ENCODE assay signal across 11 mouse cellular contexts in the genomic region with DNA sequence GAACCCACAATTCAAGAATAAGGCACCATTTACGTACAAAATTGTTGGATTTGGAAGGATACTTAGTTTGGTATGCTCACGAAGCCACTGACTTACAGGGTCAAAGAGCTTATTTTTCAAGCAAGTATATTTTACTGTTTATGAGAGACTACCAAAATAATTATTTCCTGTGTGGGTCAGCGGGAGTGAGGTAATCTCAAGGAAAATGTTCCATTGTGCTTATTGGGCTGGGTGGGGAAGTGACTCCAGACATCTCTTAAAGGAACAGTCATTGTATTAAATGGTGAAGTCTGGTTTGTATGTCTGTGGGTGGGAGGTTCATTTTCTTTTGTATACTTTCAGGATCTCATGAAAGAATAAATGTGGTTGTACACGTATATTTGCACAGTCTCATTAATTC. TPM values are rescaled to one million over a fixed set of nuclear protein-coding genes. Genes with fewer than 3 reads are reported as not detected.
DNase-seq lines count a peak whose midpoint lies in the region; ATAC-seq and TF ChIP-seq lines count a peak whose summit lies in the region.
"Had no signal": no experiment of that assay in that cellular context is flagged by ENCODE, and none has a peak within 500 bp of the region (broad histone marks: within the 10 kb centered on the region; RNA-seq: fewer than 3 reads in every experiment).

No protein-coding gene starts in this region.

- H3K9ac ChIP-seq in embryonic facial prominence, embryonic 14.5 days (ENCODE audit: low read depth, low read length), result no peak overlapping the region
- no peak overlapping the region for H3K9ac ChIP-seq in kidney, postnatal 0 days (ENCODE audit: low read depth, low read length)
- H3K9ac ChIP-seq in hindbrain, postnatal 0 days (replicated peaks; ENCODE audit: low read length), result no peak overlapping the region
- H3K9ac ChIP-seq: midbrain, embryonic 12.5 days had no signal

- TF ChIP-seq CTCF in kidney, postnatal 0 days (IDR thresholded peaks at IDR 0.05; ENCODE audit: low read depth), result no peak
- no peak for TF ChIP-seq CTCF in hindbrain, postnatal 0 days (IDR thresholded peaks at IDR 0.05; ENCODE audit: low read depth)

- ATAC-seq in embryonic facial prominence, embryonic 14.5 days (ENCODE audit: low read depth), result no peak
- no peak for ATAC-seq in kidney, postnatal 0 days (replicated peaks; ENCODE audit: low FRiP score, low read depth)
- no peak for ATAC-seq in hindbrain, postnatal 0 days

- H3K4me2 ChIP-seq in embryonic facial prominence, embryonic 14.5 days (ENCODE audit: low read depth, low read length), result no peak overlapping the region
- H3K4me2 ChIP-seq in kidney, postnatal 0 days (ENCODE audit: low read length), result no peak overlapping the region
- no peak overlapping the region for H3K4me2 ChIP-seq in hindbrain, postnatal 0 days (ENCODE audit: low read depth, low read length)
- H3K4me2 ChIP-seq: midbrain, embryonic 12.5 days had no signal

- H3K9me3 ChIP-seq in embryonic facial prominence, embryonic 14.5 days (ENCODE audit: control insufficient read depth, low read length), result no peaks in the 10 kb centered on the region
- H3K9me3 ChIP-seq in embryonic facial prominence, embryonic 10.5 days, result 0 out of 2 replicates have a peak, but pooled peaks cover 3% of the 10 kb centered on the region
- no peaks in the 10 kb centered on the region for H3K9me3 ChIP-seq in kidney, postnatal 0 days (replicated peaks; ENCODE audit: low read length)
- no peaks in the 10 kb centered on the region for H3K9me3 ChIP-seq in hindbrain, postnatal 0 days (ENCODE audit: low read length)
- H3K9me3 ChIP-seq: midbrain, embryonic 12.5 days had no signal

- H3K27ac ChIP-seq in embryonic facial prominence, embryonic 14.5 days (replicated peaks; ENCODE audit: low read depth, low read length), result no peak overlapping the region
- no peak overlapping the region for H3K27ac ChIP-seq in embryonic facial prominence, embryonic 10.5 days (replicated peaks)
- no peak overlapping the region for H3K27ac ChIP-seq in kidney, postnatal 0 days
- no peak overlapping the region for H3K27ac ChIP-seq in hindbrain, postnatal 0 days
- H3K27ac ChIP-seq: midbrain, embryonic 12.5 days had no signal

- H3K4me3 ChIP-seq in embryonic facial prominence, embryonic 14.5 days (ENCODE audit: low read depth, low read length), result no peak overlapping the region
- H3K4me3 ChIP-seq in embryonic facial prominence, embryonic 10.5 days, result no peak overlapping the region
- H3K4me3 ChIP-seq in kidney, postnatal 0 days (replicated peaks; ENCODE audit: low read depth, low read length), result no peak overlapping the region
- no peak overlapping the region for H3K4me3 ChIP-seq in hindbrain, postnatal 0 days (ENCODE audit: low read length)
- H3K4me3 ChIP-seq: midbrain, embryonic 12.5 days had no signal

- no peaks in the 10 kb centered on the region for H3K27me3 ChIP-seq in embryonic facial prominence, embryonic 14.5 days (replicated peaks; ENCODE audit: control insufficient read depth, insufficient read depth, low read length)
- H3K27me3 ChIP-seq in embryonic facial prominence, embryonic 10.5 days (replicated peaks; ENCODE audit: low read depth, poor library complexity, severe bottlenecking), result no peaks in the 10 kb centered on the region
- no peaks in the 10 kb centered on the region for H3K27me3 ChIP-seq in kidney, postnatal 0 days (ENCODE audit: insufficient read depth, low read length)
- no peaks in the 10 kb centered on the region for H3K27me3 ChIP-seq in hindbrain, postnatal 0 days (ENCODE audit: insufficient read depth, low read length)
- H3K27me3 ChIP-seq: midbrain, embryonic 12.5 days had no signal

- peak; percentile 44 for DNase-seq in embryonic facial prominence, embryonic 14.5 days (ENCODE audit: low spot score)
- DNase-seq in embryonic facial prominence, embryonic 10.5 days (ENCODE audit: low spot score), result no peak
- DNase-seq in kidney, adult 8-10 months, result peak; percentile 13 to 43
- no peak for DNase-seq in kidney, postnatal 4 days
- peak; percentile 75 for DNase-seq in kidney, postnatal 0 days (ENCODE audit: low spot score)
- DNase-seq in lung, postnatal 25 days (ENCODE audit: low spot score), result peak; percentile 53
- DNase-seq in hindbrain, postnatal 0 days (ENCODE audit: low spot score), result no peak
- no peak for DNase-seq in MN1 (ENCODE audit: low spot score)
- DNase-seq: cerebellum, adult 9-11 months; right cerebral cortex, postnatal 25 days had no signal

- H3K4me1 ChIP-seq in embryonic facial prominence, embryonic 14.5 days (ENCODE audit: control insufficient read depth, insufficient read depth, low read length), result peaks cover 5% of the 10 kb centered on the region; the same call in 1 of the 2 replicates
- H3K4me1 ChIP-seq in embryonic facial prominence, embryonic 10.5 days, result no peaks in the 10 kb centered on the region
- no peaks in the 10 kb centered on the region for H3K4me1 ChIP-seq in kidney, postnatal 0 days (replicated peaks; ENCODE audit: insufficient read depth, low read length)
- peaks cover 5% of the 10 kb centered on the region for H3K4me1 ChIP-seq in hindbrain, postnatal 0 days (ENCODE audit: insufficient read depth, low read length)

- no peaks in the 10 kb centered on the region for H3K36me3 ChIP-seq in embryonic facial prominence, embryonic 14.5 days (ENCODE audit: control insufficient read depth, insufficient read depth, low read length)
- no peaks in the 10 kb centered on the region for H3K36me3 ChIP-seq in embryonic facial prominence, embryonic 10.5 days (replicated peaks)
- no peaks in the 10 kb centered on the region for H3K36me3 ChIP-seq in kidney, postnatal 0 days (ENCODE audit: insufficient read depth, low read length)
- no peaks in the 10 kb centered on the region for H3K36me3 ChIP-seq in hindbrain, postnatal 0 days (ENCODE audit: insufficient read depth, low read length)
- H3K36me3 ChIP-seq: midbrain, embryonic 12.5 days had no signal

- WGBS in embryonic facial prominence, embryonic 14.5 days, result 69% methylated on average over 4 of the region's 4 CpGs
- 84% methylated on average over 4 of the region's 4 CpGs for WGBS in embryonic facial prominence, embryonic 10.5 days
- WGBS in kidney, postnatal 0 days, result 66% methylated on average over 4 of the region's 4 CpGs
- 90% methylated on average over 4 of the region's 4 CpGs for WGBS in hindbrain, postnatal 0 days

RNA-seq across cellular contexts. Expression of a gene that starts 2.0 kb away (rescaled TPM):
- 0.28 and 0.35 TPM in 2 replicates for polyA plus RNA-seq in embryonic facial prominence, embryonic 14.5 days (2014; fragmentation: Nextera tagmentation; extraction: Ambion mirVana)
- polyA plus RNA-seq in embryonic facial prominence, embryonic 10.5 days (2016; fragmentation: Nextera tagmentation; extraction: Ambion mirVana), result 0.09 and 0.11 TPM in 2 replicates
- polyA plus RNA-seq in kidney, postnatal 0 days (2015; fragmentation: Nextera tagmentation; extraction: Ambion mirVana), result 0.10 and 0.16 TPM in 2 replicates
- 0.14 and 0.16 TPM in 2 replicates for total RNA-seq in hindbrain, postnatal 0 days (2014; rRNA removed)
- 0.10 and 0.15 TPM in 2 replicates for polyA plus RNA-seq in hindbrain, postnatal 0 days (2015; fragmentation: Nextera tagmentation; extraction: Ambion mirVana)

Comparison
In these comparisons a context has a peak if more than half of its experiments do, and no peak if none do; other contexts are left out.
1. DNase-seq: peak in embryonic facial prominence, embryonic 14.5 days (single experiment), kidney, adult 8-10 months (2 of 2), kidney, postnatal 0 days (single experiment) and lung, postnatal 25 days (single experiment); none in embryonic facial prominence, embryonic 10.5 days (single experiment), kidney, postnatal 4 days (0 of 2), hindbrain, postnatal 0 days (single experiment) and MN1 (single experiment).